Mouse (Mus musculus): ENCODE data around the gene A930033H14Rik.

Gene A930033H14Rik

GRCm38 (mm10) chr10:69225951-69226350 lies 13.1 kb upstream of the A930033H14Rik start:
- no peak for DNase-seq

GRCm38 (mm10) chr10:69225471-69225870 lies 12.6 kb upstream of the A930033H14Rik start:
- no peak for DNase-seq

- no peak for DNase-seq
These were observed 11.4 kb upstream of the A930033H14Rik start for GRCm38 (mm10) chr10:69224276-69224675.

- DNase-seq: no peak
These were observed 10.3 kb upstream of the A930033H14Rik start for GRCm38 (mm10) chr10:69223232-69223631.

- no peak for DNase-seq
These were observed 9.1 kb upstream of the A930033H14Rik start for GRCm38 (mm10) chr10:69221955-69222354.

- DNase-seq: no peak
These were observed 8.2 kb upstream of the A930033H14Rik start for GRCm38 (mm10) chr10:69221148-69221547.

GRCm38 (mm10) chr10:69220296-69220695 lies 7.4 kb upstream of the A930033H14Rik start:
- DNase-seq: no peak

- no peak for DNase-seq
These were observed 6.4 kb upstream of the A930033H14Rik start for GRCm38 (mm10) chr10:69219289-69219626.

- DNase-seq: peak; percentile 56
These were observed 5.8 kb upstream of the A930033H14Rik start for GRCm38 (mm10) chr10:69218458-69219288.

- no peak for DNase-seq
These were observed 4.3 kb upstream of the A930033H14Rik start for GRCm38 (mm10) chr10:69217127-69217690.

GRCm38 (mm10) chr10:69213986-69214385 lies 1.1 kb upstream of the A930033H14Rik start:
- DNase-seq: no peak

GRCm38 (mm10) chr10:69213451-69213877 lies 566 bp upstream of the A930033H14Rik start:
- peak; percentile 27 for DNase-seq

- no peak for DNase-seq
These were observed 922 bp downstream of the A930033H14Rik start for GRCm38 (mm10) chr10:69211976-69212375.

- DNase-seq: no peak
These were observed 1.3 kb downstream of the A930033H14Rik start for GRCm38 (mm10) chr10:69211560-69211959.

- DNase-seq: no peak
These were observed 2.2 kb downstream of the A930033H14Rik start for GRCm38 (mm10) chr10:69210659-69211058.

- DNase-seq: no peak
These were observed 2.9 kb downstream of the A930033H14Rik start for GRCm38 (mm10) chr10:69210006-69210405.

- DNase-seq: no peak
These were observed 4.2 kb downstream of the A930033H14Rik start for GRCm38 (mm10) chr10:69208705-69209104.

GRCm38 (mm10) chr10:69207981-69208630 lies 4.8 kb downstream of the A930033H14Rik start:
- DNase-seq: no peak

GRCm38 (mm10) chr10:69207481-69207880 lies 5.4 kb downstream of the A930033H14Rik start:
- no peak for DNase-seq

GRCm38 (mm10) chr10:69206081-69206480 lies 6.8 kb downstream of the A930033H14Rik start:
- DNase-seq: no peak

GRCm38 (mm10) chr10:69204677-69205400 lies 8.1 kb downstream of the A930033H14Rik start:
- no peak for DNase-seq

- DNase-seq: no peak
These were observed 19.2 kb downstream of the A930033H14Rik start for GRCm38 (mm10) chr10:69193721-69194120.

GRCm38 (mm10) chr10:69192266-69192665 lies 20.6 kb downstream of the A930033H14Rik start:
- DNase-seq: no peak
